Mouse (Mus musculus): Measurements from ENCODE around the gene Cyp46a1.

Gene Cyp46a1

DNA sequence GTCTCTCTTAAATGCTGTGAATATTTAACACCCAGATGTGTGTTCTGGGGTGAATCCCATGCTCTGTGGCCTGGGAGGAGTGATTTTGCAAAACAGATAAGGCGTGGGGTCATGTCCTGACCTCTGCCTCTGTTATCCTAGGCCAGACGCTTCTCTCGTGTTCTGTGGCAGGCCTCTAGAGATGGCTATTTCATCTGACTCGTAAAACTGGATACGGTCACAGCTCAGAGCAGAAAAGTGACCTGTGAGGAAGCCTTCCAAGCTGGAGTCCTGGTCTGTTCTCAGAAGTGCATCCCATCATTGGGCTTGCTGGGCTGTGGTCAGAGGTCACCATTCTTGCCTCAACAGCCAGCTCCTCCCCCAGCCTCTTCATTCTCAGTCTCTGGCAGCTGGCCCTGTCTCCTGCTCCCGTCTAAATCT, 21.7 kb upstream of the Cyp46a1 start:
- no peak for DNase-seq

DNA sequence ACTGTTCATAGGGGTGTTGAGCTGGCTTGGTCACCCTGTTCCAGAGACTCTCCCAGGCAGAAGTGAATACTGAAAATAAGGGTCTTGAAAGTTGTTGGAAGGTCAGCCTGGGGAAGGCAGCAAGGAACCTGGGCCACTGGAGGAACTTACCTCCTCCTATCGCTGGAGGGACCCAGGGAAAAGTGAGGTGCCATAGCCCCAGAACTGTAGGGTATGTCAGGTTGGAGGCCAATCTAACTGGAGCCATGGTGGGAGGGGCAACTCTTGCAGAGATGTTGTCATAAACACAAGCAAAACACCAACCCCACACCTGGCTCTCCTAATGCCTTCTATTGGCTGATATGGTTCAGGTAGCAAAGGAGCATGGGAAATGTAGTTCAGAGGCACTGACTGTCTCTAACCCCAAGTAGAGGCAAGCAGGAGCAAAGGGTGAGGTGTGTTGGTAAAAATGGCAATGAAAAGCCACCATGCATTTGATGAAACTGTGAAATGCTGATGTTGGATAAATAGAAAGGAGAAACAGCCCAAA, 20.9 kb upstream of the Cyp46a1 start:
- no peak for DNase-seq

DNA sequence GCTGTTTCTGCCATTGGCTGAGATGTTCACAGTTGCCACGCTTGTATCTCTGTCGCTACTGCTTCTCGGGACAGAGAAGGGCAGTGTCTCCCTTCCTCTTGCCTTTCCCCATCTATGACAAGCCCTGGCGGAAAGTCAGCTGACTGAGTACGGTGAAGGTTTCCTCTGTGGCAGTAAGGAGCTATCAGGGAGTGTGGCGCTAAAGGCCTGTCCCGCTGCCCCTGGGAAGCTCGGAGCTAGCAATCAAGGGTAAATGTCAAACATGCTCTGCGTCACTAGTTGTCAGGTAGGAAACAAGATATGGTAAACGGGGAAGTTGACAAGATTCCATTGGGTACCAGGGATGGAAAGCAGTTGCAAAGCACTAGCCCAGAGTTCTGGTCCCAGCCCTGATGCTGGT, 18.4 kb upstream of the Cyp46a1 start:
- no peak for DNase-seq

DNA sequence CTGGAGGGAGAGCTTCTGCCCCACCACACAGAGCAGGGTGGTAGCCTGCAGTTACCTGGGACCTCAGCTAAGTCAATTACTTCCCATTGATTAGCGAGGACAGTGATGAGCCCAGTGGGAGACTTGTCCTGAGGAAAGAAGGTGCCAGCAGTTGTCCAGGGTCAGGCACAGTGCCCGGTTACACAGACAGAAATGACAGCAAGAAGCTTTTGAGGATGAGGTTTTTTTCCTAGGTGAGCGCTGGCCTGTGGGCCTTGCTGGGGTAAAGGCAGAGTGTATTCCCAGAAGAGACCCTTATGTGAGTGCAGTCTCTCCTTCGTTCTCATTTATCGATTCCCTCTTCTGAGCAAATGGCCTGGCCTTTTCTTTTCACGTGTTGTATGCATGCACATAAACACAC, 17.5 kb upstream of the Cyp46a1 start:
- no peak for DNase-seq

DNA sequence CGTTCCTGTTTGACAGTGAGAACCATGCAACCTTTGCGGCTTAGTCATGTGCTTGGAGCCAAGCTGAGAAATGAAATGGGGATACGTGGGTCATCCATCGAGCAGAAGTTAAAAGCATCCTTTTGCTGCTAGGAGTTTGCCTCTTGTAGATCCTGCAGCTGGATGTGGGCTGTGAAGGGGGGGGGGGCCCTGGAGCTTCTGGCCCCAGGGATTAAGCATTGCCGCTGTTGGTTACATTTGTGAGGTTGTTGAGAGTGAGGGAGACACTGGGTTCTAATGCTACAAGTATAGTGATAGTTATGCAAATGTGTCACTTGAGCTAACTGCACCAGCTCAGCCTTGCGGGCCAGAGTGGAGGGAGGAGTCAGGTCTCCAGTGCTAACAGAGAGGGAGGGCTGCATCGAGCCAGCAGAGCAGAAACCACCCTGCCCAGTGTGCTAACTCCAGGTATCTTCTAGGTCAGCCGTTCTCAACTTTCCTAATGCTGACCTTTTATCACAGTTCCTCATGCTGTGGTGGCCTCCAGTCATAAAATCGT, 16.9 kb upstream of the Cyp46a1 start:
- no peak for DNase-seq

DNA sequence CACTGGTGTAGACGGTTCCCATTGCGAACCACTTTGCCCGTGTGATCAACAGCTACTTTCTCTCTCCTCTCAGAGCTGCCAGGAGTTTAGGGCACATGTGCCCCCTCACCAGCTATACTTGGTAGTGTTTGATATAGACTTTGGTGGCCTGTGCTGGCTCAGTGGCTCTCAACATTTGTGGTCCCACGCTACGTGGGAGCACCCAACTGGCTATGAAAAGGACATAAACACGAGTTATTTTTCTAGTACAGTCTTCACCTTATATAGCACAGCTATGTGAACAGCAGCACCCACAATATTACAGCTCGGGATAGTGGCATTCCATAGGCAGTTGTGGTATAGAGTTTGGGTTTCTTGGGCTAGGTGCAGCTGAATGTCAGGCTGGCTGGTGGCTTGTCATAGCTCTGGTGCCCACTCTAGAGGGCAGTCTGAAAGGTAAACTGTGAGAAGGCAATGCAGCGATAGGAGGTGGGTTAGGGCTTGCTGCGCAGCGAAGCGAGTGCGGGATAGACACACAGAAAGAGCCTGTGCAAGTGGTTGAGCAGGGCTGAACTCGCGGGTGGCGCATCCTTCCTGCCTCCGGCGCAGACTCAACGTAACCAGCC, 16.3 kb upstream of the Cyp46a1 start:
- DNase-seq = no peak

DNA sequence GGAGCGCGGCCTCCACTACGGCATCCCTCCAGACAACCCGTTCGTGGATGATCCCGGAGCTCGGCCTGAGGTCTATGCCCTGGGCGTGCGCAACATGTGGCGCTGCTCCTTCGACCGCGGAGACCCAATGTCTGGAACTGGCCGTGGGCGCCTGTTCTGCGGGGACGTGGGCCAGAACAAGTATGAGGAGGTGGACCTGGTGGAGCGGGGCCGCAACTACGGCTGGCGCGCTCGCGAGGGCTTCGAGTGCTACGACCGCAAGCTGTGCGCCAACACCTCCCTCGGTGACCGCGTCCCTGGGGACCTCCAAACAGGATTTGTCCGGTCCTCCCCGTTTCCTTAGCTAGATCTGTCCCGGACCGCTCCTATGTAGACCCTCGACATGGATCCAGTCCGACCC, 15.7 kb upstream of the Cyp46a1 start:
- no peak for DNase-seq

DNA sequence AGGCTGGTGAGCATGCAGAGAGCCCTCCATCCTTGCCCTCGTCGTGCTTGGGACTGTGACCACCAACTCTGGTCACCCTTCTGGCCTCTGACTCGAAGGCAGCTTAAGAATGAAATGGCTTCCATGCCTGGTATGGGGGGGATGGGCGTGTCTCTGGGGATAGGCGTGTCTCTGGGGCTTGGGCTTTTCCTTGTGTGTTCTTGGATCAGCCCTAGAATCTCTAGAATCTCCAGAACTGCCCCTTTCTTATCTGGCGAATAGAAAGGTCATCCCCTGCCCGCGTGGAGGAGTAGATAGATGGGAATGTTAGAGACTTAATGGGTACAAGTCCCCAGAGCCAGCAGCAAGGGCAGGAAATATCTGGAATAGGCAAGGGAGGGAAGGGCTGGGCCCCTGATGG, 14.1 kb upstream of the Cyp46a1 start:
- DNase-seq = no peak

DNA sequence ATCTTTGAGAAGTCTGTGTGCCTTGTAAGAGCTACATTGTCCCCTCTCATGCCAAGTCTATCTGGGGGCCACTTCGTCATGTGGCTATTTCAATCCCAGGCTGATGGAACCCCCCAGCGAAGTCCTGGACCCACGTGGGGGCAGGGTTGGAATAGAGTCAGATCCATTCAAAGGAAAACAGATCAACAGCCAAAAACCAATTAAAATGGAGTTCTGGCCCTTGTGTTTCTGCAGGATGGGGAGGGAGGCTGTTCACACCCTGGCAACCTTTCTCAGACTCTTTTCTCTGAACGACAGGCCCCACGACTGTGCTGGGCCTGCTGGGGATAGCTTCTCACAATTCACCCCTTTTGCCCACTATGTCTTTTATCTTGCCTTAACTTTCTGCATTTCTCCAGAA, 7.8 kb upstream of the Cyp46a1 start:
- DNase-seq = no peak

DNA sequence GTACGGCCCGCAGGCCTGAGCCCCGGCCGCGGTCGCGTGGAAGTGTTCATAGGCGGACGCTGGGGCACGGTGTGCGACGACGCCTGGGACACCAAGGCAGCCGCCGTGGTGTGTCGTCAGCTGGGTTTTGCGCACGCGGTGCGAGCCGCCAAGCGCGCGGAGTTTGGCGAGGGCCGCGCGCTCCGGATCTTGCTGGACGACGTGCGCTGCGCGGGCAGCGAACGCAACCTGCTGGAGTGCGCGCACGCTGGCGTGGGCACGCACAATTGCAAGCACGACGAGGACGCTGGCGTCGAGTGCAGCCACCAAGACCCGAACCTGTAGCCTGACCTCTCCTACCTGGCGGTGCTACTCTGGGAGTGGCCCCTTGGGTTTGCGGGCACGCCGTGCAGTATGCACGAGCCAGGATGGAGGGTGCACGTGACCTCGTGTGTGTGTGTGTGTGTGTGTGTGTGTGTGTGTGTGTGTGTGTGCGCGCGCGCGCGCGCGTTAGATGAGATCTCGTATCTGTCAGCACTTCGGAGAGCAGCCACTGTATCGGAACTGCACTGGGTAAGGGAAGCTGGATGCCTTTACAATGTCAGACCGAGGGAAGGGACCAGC, 6.2 kb upstream of the Cyp46a1 start:
- no peak for DNase-seq

DNA sequence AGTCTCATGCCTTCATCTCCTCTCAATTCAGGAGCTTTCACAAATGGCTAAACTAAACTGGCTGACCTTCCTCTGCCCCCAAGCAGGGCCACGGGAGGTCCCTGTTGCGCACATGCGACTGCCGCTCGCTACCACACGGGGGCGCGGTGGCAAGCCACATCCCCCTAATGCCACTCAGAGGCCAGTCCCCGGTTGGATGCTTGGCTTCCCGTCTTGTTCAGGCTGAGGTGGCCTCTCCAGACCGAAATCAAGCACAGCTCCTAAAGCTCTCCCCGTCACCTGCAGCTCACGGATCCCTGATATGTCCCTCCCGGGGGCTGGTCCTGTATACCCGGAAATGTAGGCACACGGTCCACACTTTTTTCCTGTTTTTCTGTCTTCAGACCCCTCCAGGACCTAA, 1.1 kb upstream of the Cyp46a1 start:
- DNase-seq = peak; percentile 75

DNA sequence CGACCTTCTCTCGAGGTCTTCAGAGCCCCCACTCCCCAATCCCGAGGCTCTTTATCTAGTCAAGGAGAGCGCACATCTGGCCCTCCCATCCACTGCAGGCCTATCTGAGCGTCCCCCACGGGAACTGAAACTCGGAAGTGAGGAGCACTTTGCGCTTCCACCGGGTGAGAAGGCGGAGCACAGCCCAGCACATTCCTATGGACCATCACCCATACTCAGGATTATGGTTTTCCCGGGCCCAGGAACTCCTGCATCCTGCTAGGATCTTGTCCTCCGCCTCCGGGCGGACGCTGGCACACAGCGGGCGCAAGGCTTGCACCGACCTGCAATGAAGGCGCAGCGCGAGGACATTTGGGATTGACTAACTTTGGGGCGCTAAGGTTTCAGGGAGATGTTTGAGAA, 699 bp upstream of the Cyp46a1 start:
- no peak for DNase-seq

DNA sequence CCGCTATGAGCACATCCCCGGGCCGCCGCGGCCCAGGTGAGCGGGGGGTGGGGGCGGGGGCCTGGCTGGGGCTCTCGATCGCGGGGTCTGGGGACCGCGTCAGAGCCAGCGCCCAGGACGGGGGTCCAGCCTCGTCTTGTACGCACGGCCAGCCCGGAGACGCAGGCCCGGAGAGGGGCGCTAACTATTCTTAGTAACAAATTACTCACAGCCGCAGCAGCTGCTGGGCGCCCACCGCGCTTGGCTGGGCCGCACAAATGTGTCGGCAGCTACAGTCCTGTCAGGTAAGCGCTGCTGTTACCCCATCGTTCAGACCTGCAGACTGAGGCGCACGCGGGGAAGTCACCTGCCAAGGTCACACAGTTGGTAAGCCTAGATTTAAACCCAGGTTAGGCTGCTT, 348 bp downstream of the Cyp46a1 start:
- no peak for DNase-seq

DNA sequence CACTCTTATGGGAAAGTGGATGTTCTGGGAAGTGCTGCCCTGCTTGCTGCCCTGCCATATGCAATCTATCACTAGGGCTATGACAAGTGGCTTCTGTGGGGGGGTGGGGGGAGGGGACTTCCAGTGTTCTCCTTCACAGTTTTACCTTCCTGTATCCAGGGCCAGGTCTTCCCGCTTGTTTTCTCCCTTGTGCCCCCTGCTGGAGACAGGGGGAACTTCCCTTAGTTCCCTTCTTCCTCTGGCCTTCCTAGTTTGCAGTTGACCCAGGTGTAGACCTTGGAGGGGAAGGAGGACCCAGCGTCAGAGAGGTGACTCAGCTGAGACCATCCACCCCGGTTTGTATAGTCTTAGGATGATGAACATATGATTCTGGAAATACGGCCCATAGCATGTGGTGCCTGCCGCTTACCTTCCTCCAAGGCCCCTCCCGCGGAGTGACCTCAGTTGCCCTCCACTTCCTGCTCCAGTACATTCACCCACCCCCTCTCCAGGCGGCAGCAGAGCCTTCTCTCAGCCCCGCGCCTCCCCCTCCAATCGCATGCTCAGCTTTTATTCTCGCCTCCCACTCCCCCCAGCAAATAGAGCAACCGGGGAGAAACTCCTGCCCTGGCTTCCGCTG, 4.5 kb downstream of the Cyp46a1 start:
- peak; percentile 11 to 27 for DNase-seq

DNA sequence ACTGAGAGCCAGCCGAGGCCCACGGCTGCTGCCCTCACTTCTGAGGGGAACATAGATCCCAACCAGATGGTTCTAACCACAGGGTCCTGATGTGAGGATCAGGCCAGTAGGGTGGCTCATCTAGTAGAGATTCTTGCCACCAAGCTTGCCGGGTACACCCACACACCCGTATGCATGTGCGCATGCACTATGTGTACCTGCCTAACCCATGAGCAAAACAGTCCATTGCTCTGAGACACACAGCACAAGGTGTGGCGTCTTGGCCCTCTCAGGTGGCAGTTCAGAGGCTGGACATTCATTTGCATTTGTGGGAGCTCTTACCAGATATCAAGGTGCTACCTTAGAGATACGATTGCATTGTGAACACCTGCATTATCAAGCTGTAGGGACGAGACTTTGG, 14.0 kb downstream of the Cyp46a1 start:
- DNase-seq = no peak

DNA sequence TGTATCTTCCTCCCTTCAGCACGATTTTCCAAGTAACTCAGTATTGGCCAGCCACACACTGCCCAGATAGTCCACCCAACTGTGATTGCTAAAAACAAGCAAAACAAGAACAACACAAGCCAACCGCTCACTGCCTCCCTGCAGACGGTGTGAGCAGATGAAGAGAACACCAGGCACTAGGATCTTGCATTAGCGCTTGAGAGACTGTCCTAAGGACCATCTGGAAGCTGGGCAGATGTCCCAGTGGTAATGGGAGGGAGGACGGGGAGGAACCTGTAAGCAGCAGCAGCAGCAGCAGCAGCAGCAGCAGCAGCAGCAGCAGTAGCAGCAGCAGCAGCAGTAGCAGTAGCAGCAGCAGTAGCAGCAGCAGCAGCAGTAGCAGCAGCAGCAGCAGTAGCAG, 14.8 kb downstream of the Cyp46a1 start:
- no peak for DNase-seq

DNA sequence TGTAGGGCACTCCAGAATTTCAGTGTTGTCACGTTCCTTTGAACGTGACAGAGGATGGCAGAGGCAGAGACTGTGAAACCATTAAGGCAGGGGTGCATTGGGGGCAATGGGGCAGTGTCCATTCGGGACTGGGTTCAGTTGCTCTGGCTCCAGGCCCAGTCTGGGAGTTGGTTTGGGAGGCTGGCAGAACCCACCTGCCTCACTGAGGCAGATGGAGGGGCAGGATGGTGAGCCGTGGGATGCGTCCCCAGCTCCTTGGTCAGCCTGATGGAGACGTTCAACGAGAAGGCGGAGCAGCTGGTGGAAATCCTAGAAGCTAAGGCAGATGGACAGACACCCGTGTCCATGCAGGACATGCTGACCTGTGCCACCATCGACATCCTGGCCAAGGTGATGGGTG, 16.8 kb downstream of the Cyp46a1 start:
- DNase-seq = no peak

DNA sequence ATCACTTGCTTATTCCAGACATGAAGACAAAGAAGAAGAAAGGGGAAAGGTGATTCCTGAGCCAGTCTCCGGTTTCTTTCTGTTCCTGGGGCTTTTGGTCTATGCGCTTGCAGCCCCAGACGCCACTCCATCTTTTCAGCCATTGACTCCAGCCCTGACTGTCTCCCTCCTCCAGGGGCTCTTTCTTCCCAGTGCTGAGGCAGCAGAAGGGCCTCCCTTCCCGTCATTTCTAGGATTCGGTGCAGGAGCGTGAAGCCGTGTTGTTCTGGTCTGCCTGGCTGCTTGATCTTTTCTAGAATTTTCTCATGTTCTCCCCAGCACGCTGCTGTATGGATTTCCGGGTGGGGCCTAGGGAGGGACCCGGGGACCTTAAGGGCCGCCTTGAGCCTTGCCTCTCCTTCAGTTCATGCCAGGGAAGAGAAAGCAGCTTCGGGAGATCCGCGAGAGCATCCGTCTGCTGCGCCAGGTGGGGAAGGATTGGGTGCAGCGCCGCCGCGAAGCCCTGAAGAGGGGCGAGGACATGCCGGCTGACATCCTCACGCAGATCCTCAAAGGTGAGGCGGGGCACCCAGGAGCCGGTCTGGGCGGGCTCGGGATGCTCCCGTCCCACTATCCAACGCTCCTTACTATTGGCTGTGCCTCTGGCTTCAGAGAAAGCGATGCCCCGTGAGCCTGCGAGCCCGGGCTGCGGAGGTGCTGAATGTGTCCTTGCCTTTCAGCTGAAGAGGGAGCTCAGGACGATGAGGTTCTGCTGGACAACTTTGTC, 18.4 kb downstream of the Cyp46a1 start:
- DNase-seq = no peak

DNA sequence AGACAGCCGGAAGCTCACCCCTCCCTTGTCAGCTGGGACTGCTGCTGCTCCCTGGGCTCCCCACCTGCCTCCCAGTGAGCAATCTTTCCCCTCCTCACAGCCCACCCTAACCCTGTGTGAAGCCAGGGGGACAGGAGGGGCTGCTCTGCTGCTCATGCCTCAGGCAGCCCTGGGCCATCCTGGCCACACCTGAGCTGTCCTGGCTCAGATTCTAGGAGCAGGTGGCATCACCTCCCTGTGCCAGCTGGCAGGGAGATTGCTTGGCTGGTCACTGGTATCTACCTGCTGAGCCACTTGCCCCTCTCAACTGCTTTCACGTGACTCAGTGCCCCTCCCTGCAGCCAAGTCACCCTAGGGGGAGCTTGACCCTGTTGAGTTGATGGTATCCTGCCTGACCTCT, 20.1 kb downstream of the Cyp46a1 start:
- no peak for DNase-seq

DNA sequence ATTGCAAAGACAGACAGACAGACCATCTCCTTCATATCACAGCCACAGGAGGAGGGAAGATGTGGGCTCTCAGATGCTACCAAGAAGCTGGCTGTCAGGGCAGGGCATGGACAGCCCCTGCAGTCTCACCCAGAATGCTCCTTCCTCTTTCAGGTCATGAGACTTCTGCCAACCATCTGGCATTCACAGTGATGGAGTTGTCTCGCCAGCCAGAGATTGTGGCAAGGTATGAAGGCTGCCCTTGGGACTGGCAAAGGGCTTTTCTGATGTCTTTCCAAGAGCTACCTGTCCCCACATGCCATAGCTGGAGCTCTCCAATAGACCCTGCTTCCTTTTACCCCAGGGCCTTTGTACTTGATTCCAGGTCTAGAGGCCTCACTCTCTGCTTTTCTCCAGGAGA, 21.1 kb downstream of the Cyp46a1 start:
- DNase-seq = no peak

DNA sequence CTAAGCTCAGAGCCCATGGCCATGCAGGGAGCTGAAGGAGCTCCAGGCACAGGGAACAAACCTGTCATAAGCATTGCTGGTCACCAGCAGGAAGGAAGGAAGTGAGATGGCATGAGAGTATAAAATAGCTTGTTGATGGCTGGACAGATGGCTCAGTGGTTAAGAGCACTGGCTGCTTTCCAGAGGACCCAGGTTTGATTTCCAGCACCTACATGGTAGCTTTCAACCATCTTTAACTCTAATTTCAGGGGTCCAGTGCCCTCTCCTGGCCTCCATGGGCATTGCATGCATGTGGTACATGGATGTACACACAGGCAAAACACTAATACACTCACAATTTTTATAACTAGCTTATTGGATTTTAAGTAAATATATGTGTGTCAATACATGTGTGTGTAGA, 21.8 kb downstream of the Cyp46a1 start:
- no peak for DNase-seq

DNA sequence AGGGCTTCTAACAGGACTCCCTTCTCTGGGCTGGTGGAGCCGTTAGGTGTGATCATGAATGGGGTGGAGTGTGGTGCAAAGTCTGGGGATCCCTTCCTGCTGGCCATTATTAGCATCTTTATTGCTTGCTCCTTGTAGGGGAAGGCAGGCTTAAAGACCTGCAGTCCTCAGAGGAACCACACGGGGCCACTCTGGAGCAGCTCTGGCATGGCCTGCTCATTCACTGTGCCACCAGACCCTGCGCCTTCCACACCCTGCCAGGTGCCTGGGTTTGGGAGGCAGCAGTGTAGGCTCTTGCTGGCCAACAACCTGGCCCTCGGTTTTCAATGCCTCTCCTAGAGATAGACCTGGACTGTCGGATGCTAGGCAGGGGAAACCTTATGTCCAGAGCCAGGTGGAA, 29.6 kb downstream of the Cyp46a1 start:
- DNase-seq = peak; percentile 23 to 44

DNA sequence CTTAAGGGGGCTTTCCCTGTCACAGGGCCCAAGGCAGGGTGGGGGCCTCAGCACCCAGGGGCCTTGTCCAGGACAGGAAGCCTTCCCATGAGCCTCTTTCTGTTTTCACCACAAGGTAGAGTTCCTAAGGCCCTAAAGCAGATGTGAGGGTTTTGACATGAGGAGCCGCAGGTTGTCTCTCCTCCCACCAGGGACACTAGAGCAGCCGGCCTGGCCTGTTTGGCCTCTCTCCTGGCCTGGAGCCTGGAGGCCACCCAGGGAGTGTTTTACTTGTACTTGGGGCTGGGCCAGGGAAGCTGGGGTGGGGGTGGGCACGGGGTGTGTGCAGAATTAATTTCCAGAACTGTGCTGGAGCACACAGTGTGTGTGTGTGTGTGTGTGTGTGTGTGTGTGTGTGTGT, 31.2 kb downstream of the Cyp46a1 start:
- DNase-seq = no peak

DNA sequence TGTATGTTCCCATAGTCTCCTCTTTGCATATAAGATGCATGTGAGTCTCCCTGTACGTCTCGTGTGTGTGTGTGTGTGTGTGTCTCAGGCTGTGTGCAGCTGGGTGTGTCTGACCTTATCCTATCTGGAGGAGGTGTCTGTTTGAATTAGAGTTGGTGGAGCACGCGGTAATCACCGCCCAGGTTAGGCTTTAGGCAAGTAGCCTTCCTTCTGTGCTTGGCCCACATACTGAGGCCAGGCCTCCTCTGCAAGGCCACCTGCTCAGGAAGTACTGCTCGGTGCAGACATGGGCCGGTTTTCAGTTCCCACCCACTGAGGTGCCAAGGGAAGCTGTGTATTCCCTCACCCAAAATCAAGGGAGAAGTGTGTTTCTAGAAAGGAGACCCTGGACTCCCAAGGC, 31.7 kb downstream of the Cyp46a1 start:
- no peak for DNase-seq
